Mouse (Mus musculus): ENCODE results near the gene Ttc12. TPM values are rescaled to one million over a fixed set of nuclear protein-coding genes. Genes with fewer than 3 reads are reported as not detected.

Ttc12 gene
- polyA plus RNA-seq, 1 experiment from 2014 or later, result 3.5 TPM

- H3K4me3 ChIP-seq, result no peak overlapping the region
These were observed 37.9 kb upstream of the Ttc12 start for GRCm38 (mm10) chr9:49523881-49524280.

GRCm38 (mm10) chr9:49514306-49514705, 28.3 kb upstream of the Ttc12 start:
- ATAC-seq (ENCODE audit: low FRiP score), result no peak
- Histone ChIP-seq H3K4me1 (peaks cover 5% of the 10 kb centered on the region; the same call in 1 of the 2 replicates), H3K9me3 (replicated peaks) (no peaks in the 10 kb centered on the region), H3K4me2 (replicated peaks) (no peak overlapping the region), H3K9ac (no peak overlapping the region), H3K4me3 (no peak overlapping the region), H3K36me3 (peaks cover 50% of the 10 kb centered on the region), H3K27me3 (no peaks in the 10 kb centered on the region), H3K27ac (no peak overlapping the region)
- WGBS, result 54% methylated on average over 2 of the region's 2 CpGs

More at GRCm38 (mm10) chr9:49523881-49524280, 37.9 kb upstream of the Ttc12 start:
- WGBS, result 88% methylated on average over 9 of the region's 9 CpGs
- no peak for ATAC-seq (ENCODE audit: low FRiP score)
- Histone ChIP-seq H3K4me1 (peaks cover 19% of the 10 kb centered on the region), H3K9me3 (replicated peaks) (no peaks in the 10 kb centered on the region), H3K9ac (no peak overlapping the region), H3K4me2 (replicated peaks) (no peak overlapping the region), H3K27ac (no peak overlapping the region), H3K36me3 (peaks cover 26% of the 10 kb centered on the region), H3K27me3 (no peaks in the 10 kb centered on the region)

DNA sequence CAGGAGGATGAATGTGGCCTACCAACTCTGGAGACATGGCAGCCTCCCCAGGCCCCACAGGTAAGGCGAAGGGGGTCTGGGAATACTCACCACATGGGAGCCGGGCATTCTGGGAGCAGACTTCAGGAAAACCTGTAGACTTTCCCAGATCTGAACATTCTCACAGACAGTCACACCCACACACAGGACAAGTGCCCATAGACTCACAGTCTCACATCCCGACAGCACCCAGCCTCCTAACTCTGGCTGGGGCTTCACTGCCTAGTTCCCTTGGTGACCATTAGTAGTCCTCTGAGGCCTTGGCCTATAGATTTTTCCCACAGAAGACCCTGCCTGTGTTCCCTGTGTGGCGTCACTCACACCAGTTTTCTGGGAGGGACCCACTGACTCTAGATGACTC, 24.6 kb upstream of the Ttc12 start:
- H3K36me3 ChIP-seq, result peaks cover 57% of the 10 kb centered on the region

DNA sequence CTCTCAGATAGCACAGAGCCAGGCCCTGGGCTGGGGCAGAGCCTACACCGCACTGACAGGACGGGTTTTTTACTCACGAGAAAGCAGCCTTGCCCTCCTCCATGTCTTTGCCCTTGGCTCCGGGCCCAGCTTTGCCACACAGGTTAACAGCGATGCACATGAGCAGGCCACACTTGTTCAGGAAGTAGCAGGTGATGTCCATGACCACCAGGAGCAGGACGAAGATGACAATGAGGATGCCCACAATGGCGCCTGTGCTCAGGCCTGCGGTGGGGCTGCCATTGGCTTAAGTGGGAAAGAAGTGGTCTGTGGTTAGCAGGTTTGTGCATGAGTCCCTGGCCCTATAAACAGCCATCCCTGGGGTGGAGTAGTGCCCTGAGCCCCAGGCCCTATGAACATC, 23.6 kb upstream of the Ttc12 start:
- Histone ChIP-seq H3K36me3 (peaks cover 61% of the 10 kb centered on the region), H3K27me3 (no peaks in the 10 kb centered on the region), H3K4me3 (no peak overlapping the region), H3K4me2 (replicated peaks) (no peak overlapping the region), H3K9ac (no peak overlapping the region), H3K9me3 (replicated peaks) (no peaks in the 10 kb centered on the region), H3K4me1 (no peaks in the 10 kb centered on the region), H3K27ac (no peak overlapping the region)
- WGBS, result 93% methylated on average over 8 of the region's 8 CpGs
- ATAC-seq (ENCODE audit: low FRiP score), result no peak

More for the DNA sequence above, 24.6 kb upstream of the Ttc12 start:
- no peaks in the 10 kb centered on the region for H3K9me3 ChIP-seq (replicated peaks)
- 96% methylated on average over 4 of the region's 4 CpGs for WGBS
- no peak overlapping the region for H3K27ac ChIP-seq
- H3K4me1 ChIP-seq, result no peaks in the 10 kb centered on the region
- no peaks in the 10 kb centered on the region for H3K27me3 ChIP-seq
- no peak overlapping the region for H3K4me3 ChIP-seq
- H3K4me2 ChIP-seq (replicated peaks), result no peak overlapping the region
- no peak for ATAC-seq (ENCODE audit: low FRiP score)
- H3K9ac ChIP-seq, result no peak overlapping the region

DNA sequence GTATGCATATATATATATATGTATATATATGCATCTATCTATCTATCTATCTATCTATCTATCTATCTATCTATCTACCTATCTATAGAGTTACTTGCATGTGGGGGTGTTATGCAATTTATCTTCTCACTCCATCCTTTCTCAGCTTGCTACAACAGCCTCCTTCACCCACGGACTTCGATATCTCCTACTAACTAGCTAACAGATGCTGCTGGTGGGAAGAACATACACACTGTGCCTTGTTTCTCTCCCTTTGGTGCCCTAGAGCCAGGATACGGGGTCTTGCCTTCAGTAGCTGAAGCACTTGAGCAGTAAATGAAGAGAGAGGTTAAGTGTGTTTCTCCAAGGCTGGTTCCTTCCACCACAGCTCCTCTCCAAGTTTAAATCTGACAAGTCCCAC, 23.1 kb upstream of the Ttc12 start:
- no peaks in the 10 kb centered on the region for H3K4me1 ChIP-seq
- no peak for ATAC-seq (ENCODE audit: low FRiP score)

DNA sequence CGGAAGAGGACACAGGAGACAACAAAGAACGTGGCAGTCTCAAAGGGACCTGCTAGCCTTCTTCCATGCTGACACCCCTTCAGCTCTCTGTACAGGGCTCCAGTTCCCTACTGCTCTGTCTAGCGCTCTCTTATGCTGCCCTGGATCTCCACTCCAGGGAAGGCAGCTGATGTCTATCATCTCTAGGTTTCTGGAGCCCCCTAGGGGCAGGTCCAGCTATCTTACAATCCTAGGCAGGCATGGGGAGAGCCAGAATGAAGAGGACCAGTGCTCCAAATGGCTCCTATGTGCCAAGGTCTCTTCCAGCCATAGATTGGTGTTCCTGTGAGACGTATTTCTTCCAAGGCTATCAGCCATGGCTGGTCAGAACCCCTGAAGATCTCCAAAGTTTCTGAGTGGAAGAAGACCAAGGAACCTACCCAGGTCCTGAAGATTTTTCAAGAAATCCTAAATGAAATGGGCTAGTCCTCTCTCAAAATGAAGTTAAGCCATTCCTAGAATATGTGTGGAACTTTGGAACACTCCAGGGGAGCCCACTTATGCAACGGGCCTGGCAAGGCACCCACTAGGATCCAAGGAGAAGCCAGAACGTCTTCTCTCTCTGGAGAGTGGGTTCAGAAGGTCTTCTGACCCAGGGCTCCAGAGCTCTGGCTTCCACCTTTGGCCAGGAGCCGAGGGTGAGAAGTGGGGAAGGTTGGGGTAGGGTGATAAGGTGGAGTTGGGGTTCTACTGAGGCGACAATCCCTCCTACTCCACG, 22.0 kb upstream of the Ttc12 start:
- Histone ChIP-seq H3K36me3 (peaks cover 63% of the 10 kb centered on the region), H3K9me3 (replicated peaks) (no peaks in the 10 kb centered on the region), H3K27ac (no peak overlapping the region; the same call in 1 of the 2 replicates), H3K27me3 (no peaks in the 10 kb centered on the region), H3K4me3 (no peak overlapping the region), H3K4me2 (replicated peaks) (no peak overlapping the region), H3K4me1 (no peaks in the 10 kb centered on the region), H3K9ac (no peak overlapping the region)
- 91% methylated on average over 9 of the region's 9 CpGs for WGBS
- no peak for ATAC-seq (ENCODE audit: low FRiP score)

More for the DNA sequence above, 23.1 kb upstream of the Ttc12 start:
- Histone ChIP-seq H3K4me3 (no peak overlapping the region), H3K9me3 (replicated peaks) (no peaks in the 10 kb centered on the region), H3K36me3 (peaks cover 61% of the 10 kb centered on the region), H3K27me3 (no peaks in the 10 kb centered on the region), H3K9ac (no peak overlapping the region), H3K27ac (no peak overlapping the region), H3K4me2 (replicated peaks) (no peak overlapping the region)
- 100% methylated on average over 3 of the region's 3 CpGs for WGBS

GRCm38 (mm10) chr9:49504658-49505057, 18.6 kb upstream of the Ttc12 start:
- peaks cover 50% of the 10 kb centered on the region for H3K36me3 ChIP-seq
- H3K27me3 ChIP-seq, result no peaks in the 10 kb centered on the region

DNA sequence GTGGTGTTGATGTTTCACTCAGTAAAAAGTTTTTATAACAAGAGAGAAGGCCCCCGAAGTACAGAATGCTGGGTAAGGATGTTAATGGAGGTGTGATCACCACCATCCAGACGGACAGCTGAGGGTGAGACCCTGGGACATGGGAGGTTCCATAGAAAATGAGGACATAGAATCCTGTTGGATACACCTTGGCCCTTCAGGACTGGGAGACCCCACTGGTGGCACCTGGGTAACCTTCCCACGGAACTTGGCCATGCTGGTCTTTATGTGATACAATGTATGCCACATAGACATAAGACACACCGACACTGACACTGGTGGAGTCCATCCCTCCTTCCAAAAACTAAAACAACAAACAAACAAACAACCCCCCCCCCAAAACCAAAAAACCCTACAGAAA, 16.2 kb upstream of the Ttc12 start:
- H3K36me3 ChIP-seq, result peaks cover 27% of the 10 kb centered on the region
- H3K9me3 ChIP-seq (replicated peaks), result no peaks in the 10 kb centered on the region
- H3K4me1 ChIP-seq, result no peaks in the 10 kb centered on the region
- WGBS, result 95% methylated on average over 4 of the region's 4 CpGs
- no peak overlapping the region for H3K4me2 ChIP-seq (replicated peaks)
- H3K9ac ChIP-seq, result no peak overlapping the region
- no peak overlapping the region for H3K27ac ChIP-seq
- no peak overlapping the region for H3K4me3 ChIP-seq
- no peaks in the 10 kb centered on the region for H3K27me3 ChIP-seq
- ATAC-seq (ENCODE audit: low FRiP score), result no peak

More at GRCm38 (mm10) chr9:49504658-49505057, 18.6 kb upstream of the Ttc12 start:
- WGBS, result 79% methylated on average over 5 of the region's 5 CpGs
- Histone ChIP-seq H3K9ac (no peak overlapping the region), H3K4me3 (no peak overlapping the region), H3K4me1 (no peaks in the 10 kb centered on the region), H3K4me2 (replicated peaks) (no peak overlapping the region), H3K27ac (no peak overlapping the region), H3K9me3 (replicated peaks) (no peaks in the 10 kb centered on the region)
- ATAC-seq (ENCODE audit: low FRiP score), result no peak

GRCm38 (mm10) chr9:49499878-49500277, 13.9 kb upstream of the Ttc12 start:
- H3K4me2 ChIP-seq (replicated peaks), result no peak overlapping the region

DNA sequence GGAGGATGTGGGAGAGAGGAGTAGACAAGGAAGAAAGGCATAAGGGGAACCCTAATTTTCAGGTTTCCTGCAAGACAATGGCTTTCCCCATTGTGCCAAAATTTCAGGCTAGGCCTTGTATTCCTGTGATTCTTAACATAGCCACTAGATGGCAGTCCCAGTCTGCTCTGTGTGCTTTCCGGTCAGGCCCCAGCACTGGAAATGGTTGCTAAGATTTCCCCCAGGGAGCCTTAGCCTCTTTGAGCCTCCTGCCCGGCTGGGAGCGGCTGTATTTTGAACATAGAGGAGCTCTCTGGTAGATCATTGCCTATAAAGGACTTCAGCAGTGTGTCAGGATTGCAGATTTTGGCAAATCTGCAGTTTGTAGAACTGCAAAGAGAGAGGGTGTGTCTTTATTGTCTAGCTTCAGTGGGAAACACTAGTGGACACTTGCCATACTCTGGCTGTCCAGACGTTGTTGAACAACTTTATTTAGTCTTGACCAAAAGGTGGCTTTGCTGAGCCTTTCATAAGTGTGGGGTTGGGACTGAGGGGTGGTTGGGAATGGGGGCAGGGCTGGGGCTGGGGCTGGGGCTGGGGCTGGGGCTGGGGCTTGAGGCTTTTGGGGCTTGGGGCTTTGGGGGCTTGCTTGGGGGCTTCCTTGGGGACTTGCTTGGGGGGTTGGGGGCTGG, 8.1 kb upstream of the Ttc12 start:
- H3K9ac ChIP-seq, result no peak overlapping the region
- ATAC-seq (ENCODE audit: low FRiP score), result peak; percentile 76

More at GRCm38 (mm10) chr9:49499878-49500277, 13.9 kb upstream of the Ttc12 start:
- Histone ChIP-seq H3K9me3 (replicated peaks) (no peaks in the 10 kb centered on the region), H3K36me3 (peaks cover 7% of the 10 kb centered on the region; the same call in 1 of the 2 replicates), H3K9ac (no peak overlapping the region), H3K27me3 (no peaks in the 10 kb centered on the region), H3K4me3 (no peak overlapping the region), H3K4me1 (no peaks in the 10 kb centered on the region), H3K27ac (no peak overlapping the region)
- no peak for ATAC-seq (ENCODE audit: low FRiP score)
- 93% methylated on average over 2 of the region's 2 CpGs for WGBS

DNA sequence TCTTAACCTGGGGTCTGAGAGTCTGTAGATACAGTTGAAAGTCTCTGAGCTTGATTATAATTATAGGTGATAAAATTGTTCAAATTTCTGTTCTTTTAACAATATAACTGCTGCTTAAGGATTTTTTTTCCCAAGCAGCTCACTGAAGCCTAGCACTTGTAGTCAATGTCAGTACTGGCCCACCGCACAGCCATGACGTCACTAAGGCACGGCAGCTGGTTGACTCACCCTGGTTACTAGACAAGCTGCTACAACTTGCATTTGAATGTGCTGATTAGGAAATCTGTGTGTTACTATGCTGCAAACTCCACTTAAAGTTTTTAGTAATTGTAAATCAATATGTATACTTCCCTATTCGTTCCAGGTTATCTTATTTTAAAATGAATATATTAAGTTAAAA, 4.6 kb upstream of the Ttc12 start:
- H3K27ac ChIP-seq, result no peak overlapping the region
- WGBS, result 86% methylated on average over 4 of the region's 4 CpGs

More for the DNA sequence above, 8.1 kb upstream of the Ttc12 start:
- WGBS, result 5% methylated on average over 4 of the region's 4 CpGs
- no peak overlapping the region for H3K27ac ChIP-seq
- no peaks in the 10 kb centered on the region for H3K9me3 ChIP-seq (replicated peaks)
- no peaks in the 10 kb centered on the region for H3K36me3 ChIP-seq
- no peak overlapping the region for H3K4me3 ChIP-seq
- H3K4me1 ChIP-seq, result peaks cover 9% of the 10 kb centered on the region
- H3K27me3 ChIP-seq, result no peaks in the 10 kb centered on the region
- peak overlapping the region; percentile 34 for H3K4me2 ChIP-seq (replicated peaks)

GRCm38 (mm10) chr9:49488912-49489895, 3.2 kb upstream of the Ttc12 start:
- no peaks in the 10 kb centered on the region for H3K36me3 ChIP-seq
- no peak overlapping the region for H3K4me3 ChIP-seq
- peaks cover 15% of the 10 kb centered on the region for H3K4me1 ChIP-seq
- no peaks in the 10 kb centered on the region for H3K9me3 ChIP-seq (replicated peaks)
- no peak overlapping the region for H3K9ac ChIP-seq
- H3K27ac ChIP-seq, result no peak overlapping the region
- 34% methylated on average over 16 of the region's 16 CpGs for WGBS
- ATAC-seq (ENCODE audit: low FRiP score), result peak; percentile 54
- H3K27me3 ChIP-seq, result peaks cover 7% of the 10 kb centered on the region; the same call in 1 of the 2 replicates
- peak overlapping the region; percentile 35 for H3K4me2 ChIP-seq (replicated peaks)

More for the DNA sequence above, 4.6 kb upstream of the Ttc12 start:
- no peak overlapping the region for H3K9ac ChIP-seq
- no peak for ATAC-seq (ENCODE audit: low FRiP score)
- H3K36me3 ChIP-seq, result no peaks in the 10 kb centered on the region
- H3K9me3 ChIP-seq (replicated peaks), result no peaks in the 10 kb centered on the region
- H3K4me3 ChIP-seq, result no peak overlapping the region
- H3K4me1 ChIP-seq, result peaks cover 16% of the 10 kb centered on the region
- 0 out of 2 replicates have a peak, but pooled peaks cover 6% of the 10 kb centered on the region for H3K27me3 ChIP-seq
- no peak overlapping the region for H3K4me2 ChIP-seq (replicated peaks)

Measured in hindbrain, embryonic 12.5 days (tissue).